Mouse (Mus musculus) gastrocnemius, postnatal 36 days (tissue): ENCODE measurements at regions not wholly inside any gene's neighbourhood (a gene's known extent, or its start where the extent isn't known, plus 50 kb on each side); places are given as distances from the start of the nearest gene placed in this dataset.

Experiments
- DNase-seq, 2 experiments: peaks; one replicate each; pipeline ENCODE4 v3.0.0; 2022
- intact Hi-C: fragments of 180-260 bp; cut with DNase I; formaldehyde crosslinking; loops from one replicate; pipeline ENCODE4 v1.15.1; 2025

DNA sequence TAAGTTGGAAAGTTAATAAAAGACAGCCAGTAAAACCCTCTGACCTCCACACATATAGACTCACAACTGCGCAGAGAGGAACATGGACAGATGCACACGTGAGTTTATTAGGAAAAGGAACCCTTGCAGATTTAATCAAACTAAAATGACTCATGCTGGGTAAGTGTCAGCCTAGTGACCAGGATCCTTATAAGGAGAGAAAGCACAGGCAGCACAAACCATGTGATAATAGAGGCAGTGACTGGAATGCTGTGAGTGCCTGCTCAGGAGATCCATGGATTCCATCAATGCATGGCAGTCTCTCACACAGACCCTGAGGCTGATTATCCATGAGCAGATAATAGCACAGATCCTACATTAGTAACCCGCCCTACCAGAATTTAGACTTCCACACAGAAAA lies 162.2 kb upstream of the Mbnl1 start:
- intact Hi-C loops, result no loop called here
- no peak for DNase-seq

DNA sequence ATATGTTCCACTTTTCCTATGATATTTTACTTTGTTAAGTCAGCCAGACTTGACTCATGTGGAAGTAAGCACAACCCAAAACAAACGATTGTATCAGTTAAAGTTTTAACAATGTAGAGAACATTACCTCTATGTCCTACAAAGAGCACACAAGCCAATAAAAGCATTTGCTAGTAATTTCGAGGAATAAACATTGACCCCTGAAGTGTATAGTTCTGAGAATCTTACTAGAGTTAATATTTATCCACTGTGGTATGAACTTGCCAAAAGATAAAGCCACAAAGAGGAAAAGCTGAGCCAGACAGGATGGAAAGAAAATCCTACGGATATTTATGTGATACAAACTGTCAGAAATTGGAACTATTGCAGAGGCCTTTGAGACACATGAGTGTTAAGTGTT lies 161.5 kb upstream of the Mbnl1 start:
- DNase-seq, result no peak
- intact Hi-C loops, result no loop called here

- intact Hi-C loops, result no loop called here
- DNase-seq, result peak in 1 of 2 experiments; percentile 4
Measured at GRCm38 (mm10) chr3:60320213-60320936, 152.3 kb upstream of the Mbnl1 start.

DNA sequence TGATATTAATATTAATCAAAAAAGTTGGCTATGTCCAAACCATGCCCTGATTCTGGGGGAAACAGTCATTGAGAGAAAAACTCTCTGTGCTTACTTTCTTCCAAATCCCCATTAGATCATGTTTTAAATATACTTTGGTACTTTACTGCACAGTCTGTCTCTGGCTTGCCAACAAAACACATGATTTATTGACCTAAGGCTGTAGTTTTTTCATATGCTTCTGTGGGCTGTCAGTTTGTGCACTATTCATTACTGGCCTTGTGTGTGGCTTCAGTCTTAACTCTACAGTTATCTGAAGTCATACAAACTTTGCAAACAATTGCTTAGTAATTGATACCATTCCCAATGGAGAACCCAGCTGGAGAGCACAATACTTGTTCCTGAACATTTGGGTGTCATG lies 149.1 kb upstream of the Mbnl1 start:
- intact Hi-C loops, result no loop called here
- no peak for DNase-seq

DNA sequence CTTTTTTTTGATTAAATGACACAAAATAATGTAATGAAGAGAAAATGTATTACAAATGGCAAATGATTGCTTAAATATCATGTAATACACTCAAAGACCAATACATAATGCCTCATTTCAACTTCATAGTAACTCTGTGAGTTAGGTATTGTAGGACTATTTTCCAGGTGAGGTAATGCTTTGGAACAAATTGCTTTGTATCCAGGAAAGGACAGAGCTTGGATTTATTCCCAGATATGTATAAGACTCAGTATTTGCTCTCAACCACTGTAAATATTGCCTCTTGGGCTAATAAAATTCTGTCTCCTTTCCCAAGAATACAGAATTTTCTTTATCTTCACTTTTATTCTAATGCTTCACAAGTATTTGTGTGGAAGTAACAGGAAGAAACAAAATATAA lies 148.2 kb upstream of the Mbnl1 start:
- DNase-seq, result no peak
- intact Hi-C loops, result no loop called here

DNA sequence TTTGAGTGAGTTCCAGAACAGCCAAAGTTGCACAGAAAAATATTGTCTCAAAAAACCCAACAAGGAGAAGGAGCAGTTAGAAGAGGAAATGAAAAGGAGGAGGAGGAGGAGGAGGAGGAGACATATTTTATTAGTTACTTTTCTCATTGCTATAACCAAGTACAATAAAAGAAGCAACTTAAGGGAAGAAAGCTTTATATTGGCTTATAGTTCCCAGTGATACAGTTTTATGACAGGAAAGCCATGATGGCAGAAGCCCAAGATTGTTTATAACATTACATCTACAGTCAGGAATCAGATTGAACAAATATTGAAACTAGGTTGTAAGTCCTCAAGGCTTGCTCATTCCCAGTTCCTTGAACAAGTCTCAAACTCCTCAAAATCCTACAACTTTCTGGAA lies 147.7 kb upstream of the Mbnl1 start:
- intact Hi-C loops, result no loop called here
- DNase-seq, result no peak

GRCm38 (mm10) chr3:60332460-60332859 lies 140.2 kb upstream of the Mbnl1 start:
- DNase-seq, result no peak
- intact Hi-C loops, result no loop called here

- intact Hi-C loops, result no loop called here
- DNase-seq, result no peak
Measured at GRCm38 (mm10) chr3:60333669-60334068, 139.0 kb upstream of the Mbnl1 start.

- no peak for DNase-seq
- intact Hi-C loops, result no loop called here
Measured at GRCm38 (mm10) chr3:60334133-60334532, 138.5 kb upstream of the Mbnl1 start.

DNA sequence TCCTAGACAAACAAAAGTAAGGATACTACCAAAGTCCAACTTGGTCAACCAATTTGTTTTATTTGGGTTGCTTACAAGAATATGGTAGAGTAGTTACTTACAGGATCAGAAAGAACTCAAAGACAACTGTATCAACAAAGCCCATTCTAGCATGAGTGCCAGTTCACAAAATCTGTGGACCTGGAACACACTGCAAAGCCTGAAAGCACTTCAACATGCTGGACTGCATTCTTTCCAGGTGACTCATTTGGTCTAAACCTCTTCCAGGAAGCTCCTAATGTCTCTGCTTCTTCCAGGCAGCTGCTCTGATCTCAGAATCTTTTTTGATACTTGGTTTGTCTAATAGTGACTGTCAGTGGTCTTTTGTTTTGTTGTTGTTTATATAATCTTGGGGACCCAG lies 126.2 kb upstream of the Mbnl1 start:
- no peak for DNase-seq
- intact Hi-C loops, result no loop called here

DNA sequence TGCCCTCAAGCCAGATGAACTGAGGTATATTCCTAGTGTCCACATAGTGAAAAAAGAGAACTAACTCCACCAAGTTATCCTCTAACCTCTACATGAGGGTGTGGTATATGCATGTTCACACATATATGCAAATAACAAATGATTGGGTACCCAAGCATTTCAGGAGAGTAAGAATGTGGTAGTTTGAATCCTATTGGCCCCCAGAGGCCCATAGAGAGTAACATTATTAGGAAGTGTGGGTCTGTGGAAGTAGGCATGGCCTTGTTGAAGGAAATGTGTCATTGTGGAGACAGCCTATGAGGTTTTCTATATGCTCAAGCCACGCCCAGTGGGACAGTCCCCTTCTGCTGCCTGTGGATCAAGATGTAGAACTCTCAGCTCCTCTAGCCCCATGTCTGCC lies 125.6 kb upstream of the Mbnl1 start:
- no peak for DNase-seq
- intact Hi-C loops, result no loop called here

GRCm38 (mm10) chr3:60371176-60371965 lies 101.3 kb upstream of the Mbnl1 start:
- intact Hi-C loops, result no loop called here
- DNase-seq, result peak in 1 of 2 experiments; percentile 37

DNA sequence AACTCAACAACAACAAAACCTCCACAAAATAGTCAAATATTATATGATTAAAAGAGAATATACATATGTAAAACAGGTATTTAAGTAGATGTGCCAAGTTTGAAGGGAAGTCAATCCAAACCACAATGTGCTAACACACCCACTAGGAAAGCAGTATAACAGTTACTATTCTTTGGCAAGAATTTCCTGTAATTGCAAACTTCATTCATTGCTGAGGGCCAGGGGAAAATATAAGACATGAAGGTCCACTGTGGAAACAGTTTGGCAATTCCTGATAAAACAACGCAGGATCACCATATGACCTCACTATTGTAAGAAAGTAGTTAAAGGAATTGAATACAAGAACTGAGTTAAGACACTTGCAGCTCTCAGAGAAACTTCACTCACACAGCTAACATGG lies 99.0 kb upstream of the Mbnl1 start:
- intact Hi-C loops, result no loop called here
- no peak for DNase-seq

DNA sequence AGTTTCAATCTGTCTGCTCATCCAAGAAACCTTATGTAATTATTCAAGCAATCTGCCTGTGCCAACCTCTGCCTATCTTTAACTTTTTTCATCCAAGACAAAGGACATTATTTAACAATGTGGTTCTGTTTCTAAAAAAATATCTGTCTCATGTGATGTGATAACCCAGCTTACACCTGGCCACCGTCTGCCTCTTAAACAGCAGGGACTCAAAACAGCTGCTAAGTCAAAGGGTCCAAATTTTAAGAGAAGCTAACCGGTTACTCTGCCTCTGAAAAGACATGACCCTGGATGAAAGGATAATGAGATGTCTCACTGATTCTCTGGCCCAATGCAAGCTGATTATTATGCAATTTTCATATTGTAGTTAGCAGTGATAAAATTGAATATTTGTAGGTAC lies 84.0 kb upstream of the Mbnl1 start:
- DNase-seq, result no peak
- intact Hi-C loops, result no loop called here

GRCm38 (mm10) chr3:60389032-60389431 lies 83.6 kb upstream of the Mbnl1 start:
- intact Hi-C loops, result no loop called here
- no peak for DNase-seq

DNA sequence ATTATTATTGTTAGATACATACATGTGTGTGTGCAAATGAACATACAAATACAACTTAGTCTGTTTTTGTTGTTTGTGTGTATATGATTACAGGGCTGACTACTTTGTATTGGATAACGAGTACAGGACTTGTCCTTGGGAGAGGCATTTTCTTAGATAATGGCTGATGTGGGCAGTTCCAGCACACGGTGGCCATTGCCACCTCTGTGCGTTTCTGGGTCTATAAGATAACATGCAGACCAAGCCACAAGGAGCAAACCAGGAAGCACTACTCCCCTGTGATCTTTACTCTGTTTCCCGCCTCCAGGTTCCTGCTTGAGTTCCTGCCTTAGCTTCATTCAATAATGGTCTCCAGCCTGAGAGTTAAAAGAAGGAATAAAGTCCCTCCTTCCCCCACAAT lies 77.3 kb upstream of the Mbnl1 start:
- intact Hi-C loops, result no loop called here

DNA sequence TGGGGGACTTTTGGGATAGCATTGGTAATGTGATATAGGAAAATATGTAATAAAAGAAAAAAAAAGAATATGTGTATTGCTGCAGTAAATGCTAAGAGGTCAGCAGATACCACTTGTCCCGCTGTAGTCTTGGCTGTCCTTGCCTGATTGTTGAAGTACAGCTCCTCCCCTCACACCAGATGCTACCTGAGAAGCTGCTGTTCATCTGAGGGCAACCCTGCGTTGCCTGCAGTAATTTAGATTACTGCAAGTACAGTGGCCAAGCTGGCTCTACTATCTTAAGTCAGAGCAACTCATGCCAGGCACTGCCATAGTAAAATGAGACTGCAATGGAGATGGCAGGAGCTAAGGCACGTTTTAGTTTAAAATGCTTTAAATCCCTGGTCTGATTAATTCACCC lies 75.7 kb upstream of the Mbnl1 start:
- DNase-seq, result no peak
- intact Hi-C loops, result no loop called here

More for the DNA sequence above, 77.3 kb upstream of the Mbnl1 start:
- DNase-seq, result no peak

GRCm38 (mm10) chr3:60398796-60399195 lies 73.8 kb upstream of the Mbnl1 start:
- intact Hi-C loops, result no loop called here

DNA sequence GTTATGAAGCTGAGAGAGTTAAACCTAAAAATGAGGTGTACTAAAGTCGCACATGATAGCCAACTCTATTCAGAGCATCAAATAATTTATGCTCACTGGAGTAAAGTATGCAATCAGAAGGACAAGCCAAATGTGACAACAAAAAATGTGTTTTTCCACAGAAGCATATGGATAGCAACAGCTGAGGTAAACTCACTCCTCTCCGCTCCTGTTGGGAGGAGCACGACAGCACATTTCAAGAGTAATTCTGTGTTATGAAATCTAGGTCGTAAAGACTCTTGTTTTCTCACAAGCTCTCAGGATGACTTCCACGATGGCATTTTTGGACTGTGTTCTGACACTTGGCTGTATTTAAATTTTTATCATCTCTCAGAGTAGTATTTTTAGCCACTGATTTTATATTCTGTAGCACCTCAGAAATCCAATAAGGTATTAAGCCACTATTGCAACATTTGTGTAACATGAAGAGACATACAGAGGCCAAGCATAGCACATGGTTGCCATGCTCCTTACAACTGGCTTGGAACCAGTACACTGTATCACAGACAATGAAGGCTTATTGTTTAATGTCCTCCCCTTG lies 70.3 kb upstream of the Mbnl1 start:
- intact Hi-C loops, result loop anchor here (10.0 kb wide), 1 partner anchor 202 kb away; no protein-coding TSS in a partner anchor
- no peak for DNase-seq

More at GRCm38 (mm10) chr3:60398796-60399195, 73.8 kb upstream of the Mbnl1 start:
- DNase-seq, result no peak

DNA sequence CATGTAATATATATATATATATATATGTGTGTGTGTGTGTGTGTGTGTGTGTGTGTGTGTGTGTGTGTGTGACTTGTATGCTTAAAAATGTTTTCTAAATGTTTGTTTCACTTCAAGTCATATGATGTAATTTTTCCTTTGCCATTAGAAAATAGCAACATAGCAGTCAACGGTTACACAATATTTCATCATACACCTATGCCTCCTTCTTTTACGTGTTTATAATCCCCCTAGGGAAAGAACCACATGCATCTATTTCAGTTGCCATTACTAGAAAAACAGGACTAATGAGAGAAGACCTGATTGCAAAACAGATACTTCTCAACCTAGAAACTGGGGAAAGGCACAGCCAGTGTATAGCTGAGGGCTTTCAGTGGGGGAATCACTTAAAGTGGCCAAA lies 65.2 kb upstream of the Mbnl1 start:
- DNase-seq, result no peak
- intact Hi-C loops, result loop anchor here (10.0 kb wide), 1 partner anchor 197 kb away; no protein-coding TSS in a partner anchor

- intact Hi-C loops, result loop anchor here (10.0 kb wide), 1 partner anchor 197 kb away; no protein-coding TSS in a partner anchor
- DNase-seq, result no peak
Measured at GRCm38 (mm10) chr3:60407906-60408305, 64.7 kb upstream of the Mbnl1 start.
